Mouse (Mus musculus) kidney, adult 2 months (tissue): Measurements from ENCODE around the gene Aurka. TPM values are rescaled to one million over a fixed set of nuclear protein-coding genes. Genes with fewer than 3 reads are reported as not detected.

Experiments
- DNase-seq: peaks from one replicate; pipeline ENCODE4 v3.0.0; 2021
- H3K27ac ChIP-seq: fragments of 200-500 bp; 2 replicates; pipeline ENCODE4 v1.5.1; 2012; ENCODE audit warnings: low read depth, low read length, control low read depth, inconsistent platforms; ENCODE audit not compliant: insufficient read depth
- H3K27me3 ChIP-seq: fragments of 200-500 bp; replicated peaks from 2 replicates; pipeline ENCODE4 v1.6.1; 2012; ENCODE audit warnings: mild to moderate bottlenecking, moderate library complexity, low read length, inconsistent platforms; ENCODE audit not compliant: control insufficient read depth, insufficient read depth
- H3K36me3 ChIP-seq: fragments of 200-500 bp; 2 replicates; pipeline ENCODE4 v1.6.1; 2012; ENCODE audit warnings: mild to moderate bottlenecking, moderate library complexity, low read length, inconsistent platforms; ENCODE audit not compliant: control insufficient read depth, insufficient read depth
- H3K4me1 ChIP-seq: fragments of 200-500 bp; 2 replicates; pipeline ENCODE4 v1.6.1; 2011; ENCODE audit warnings: low read length; ENCODE audit not compliant: control insufficient read depth, insufficient read depth
- H3K4me3 ChIP-seq: fragments of 200-500 bp; 2 replicates; pipeline ENCODE4 v1.5.1; 2011; ENCODE audit warnings: mild to moderate bottlenecking, low read depth, low read length, control low read depth; ENCODE audit not compliant: insufficient read depth
- CTCF ChIP-seq: fragments of 200-500 bp; conservative IDR thresholded peaks from 2 replicates; pipeline ENCODE4 v1.5.1; 2011; ENCODE audit warnings: low read depth, mild to moderate bottlenecking, control low read depth, low read length, moderate library complexity, mixed read lengths; ENCODE audit not compliant: insufficient read depth, insufficient read length
- POLR2A ChIP-seq: fragments of 200-500 bp; IDR thresholded peaks from one replicate; pipeline ENCODE4 v1.6.1; 2011; ENCODE audit warnings: low read depth, low read length, control low read depth
- WGBS: fragments of 180-500 bp; shearing (Covaris S2); methylation state at CpG from one replicate; pipeline ENCODE4 v1.1.7; 2018; 5-methylcytosine and 5-hydroxymethylcytosine counted together
- polyA plus RNA-seq: library from polyadenylated mRNA; depleted of rRNA; stranded (reverse); fragments of >200 nt; gene quantifications from 2 replicates; pipeline ENCODE4 v1.2.3, GENCODE M21; 2012

The Aurka gene
- polyA plus RNA-seq, 1 experiment: 0.92 TPM

GRCm38 (mm10) chr2:172399901-172400300 lies 29.6 kb upstream of the Aurka start:
- no peak overlapping the region for H3K4me3 ChIP-seq
- no peaks in the 10 kb centered on the region for H3K36me3 ChIP-seq
- H3K4me1 ChIP-seq: no peaks in the 10 kb centered on the region
- H3K27me3 ChIP-seq: no peaks in the 10 kb centered on the region
- no peak for DNase-seq
- WGBS: 25% methylated on average over 9 of the region's 9 CpGs
- no peak overlapping the region for H3K27ac ChIP-seq
- TF ChIP-seq CTCF: no peak
- TF ChIP-seq POLR2A: no peak

GRCm38 (mm10) chr2:172395961-172396360 lies 25.6 kb upstream of the Aurka start:
- TF ChIP-seq CTCF: no peak
- no peak for TF ChIP-seq POLR2A
- 59% methylated on average over 9 of the region's 9 CpGs for WGBS
- no peaks in the 10 kb centered on the region for H3K27me3 ChIP-seq
- DNase-seq: no peak
- no peak overlapping the region for H3K27ac ChIP-seq
- H3K4me3 ChIP-seq: no peak overlapping the region
- no peaks in the 10 kb centered on the region for H3K36me3 ChIP-seq
- no peaks in the 10 kb centered on the region for H3K4me1 ChIP-seq

- Histone ChIP-seq H3K27ac (no peak overlapping the region), H3K4me3 (no peak overlapping the region), H3K36me3 (no peaks in the 10 kb centered on the region), H3K27me3 (no peaks in the 10 kb centered on the region), H3K4me1 (no peaks in the 10 kb centered on the region)
- WGBS: 79% methylated on average over 4 of the region's 4 CpGs
- TF ChIP-seq POLR2A: no peak
- no peak for TF ChIP-seq CTCF
- no peak for DNase-seq
Observed at GRCm38 (mm10) chr2:172394671-172395070, 24.3 kb upstream of the Aurka start.

- Histone ChIP-seq H3K4me1 (no peaks in the 10 kb centered on the region), H3K27me3 (no peaks in the 10 kb centered on the region), H3K4me3 (no peak overlapping the region; the same call in 1 of the 2 replicates), H3K36me3 (no peaks in the 10 kb centered on the region), H3K27ac (no peak overlapping the region)
- WGBS: 83% methylated on average over 2 of the region's 2 CpGs
- no peak for TF ChIP-seq POLR2A
- no peak for TF ChIP-seq CTCF
- no peak for DNase-seq
Observed at GRCm38 (mm10) chr2:172394052-172394392, 23.7 kb upstream of the Aurka start.

- no peaks in the 10 kb centered on the region for H3K27me3 ChIP-seq
- no peaks in the 10 kb centered on the region for H3K36me3 ChIP-seq
- H3K4me3 ChIP-seq: no peak within 1 kb of the TSS; the same call in 1 of the 2 replicates
- no peak within 1 kb of the TSS for H3K27ac ChIP-seq
- 36% methylated on average over 13 of the region's 13 CpGs for WGBS
- TF ChIP-seq POLR2A (no peak), CTCF (no peak)
- no peaks in the 10 kb centered on the region for H3K4me1 ChIP-seq
- DNase-seq: peak; percentile 10
Observed at GRCm38 (mm10) chr2:172393391-172394051, 23.2 kb upstream of the Aurka start, which contains the start of gene Cass4. Gene Cass4 (plus strand): TSS chr2:172393794.

GRCm38 (mm10) chr2:172392041-172392521 lies 21.7 kb upstream of the Aurka start:
- no peak for TF ChIP-seq CTCF
- TF ChIP-seq POLR2A: no peak
- Histone ChIP-seq H3K27me3 (no peaks in the 10 kb centered on the region), H3K27ac (no peak overlapping the region), H3K4me3 (no peak overlapping the region), H3K36me3 (no peaks in the 10 kb centered on the region), H3K4me1 (no peaks in the 10 kb centered on the region)
- 62% methylated on average over 10 of the region's 10 CpGs for WGBS
- DNase-seq: no peak

GRCm38 (mm10) chr2:172390341-172390740 lies 20.0 kb upstream of the Aurka start:
- no peak overlapping the region for H3K4me3 ChIP-seq
- TF ChIP-seq POLR2A (no peak), CTCF (no peak)
- 32% methylated on average over 6 of the region's 6 CpGs for WGBS
- no peaks in the 10 kb centered on the region for H3K4me1 ChIP-seq
- H3K36me3 ChIP-seq: no peaks in the 10 kb centered on the region
- DNase-seq: no peak
- H3K27me3 ChIP-seq: no peaks in the 10 kb centered on the region
- H3K27ac ChIP-seq: no peak overlapping the region
